Mouse (Mus musculus) retina, adult 2 months (tissue): ENCODE results near the gene Amt.
A peak's percentile ranks its signal among the peaks of the same experiment; 100 is the strongest.
"Not testable (repeated sequence)": the region's sequence is repeated elsewhere in the genome, so short reads cannot be mapped to it uniquely, and the experiment has no call there.

Experiments used
- DNase-seq: peaks from one replicate; pipeline ENCODE4 v3.0.0-alpha.2; 2012; ENCODE audit warnings: low read depth, low spot score

Amt gene

GRCm38 (mm10) chr9:108280071-108280828, 16.4 kb upstream of the Amt start:
- no peak for DNase-seq

DNA sequence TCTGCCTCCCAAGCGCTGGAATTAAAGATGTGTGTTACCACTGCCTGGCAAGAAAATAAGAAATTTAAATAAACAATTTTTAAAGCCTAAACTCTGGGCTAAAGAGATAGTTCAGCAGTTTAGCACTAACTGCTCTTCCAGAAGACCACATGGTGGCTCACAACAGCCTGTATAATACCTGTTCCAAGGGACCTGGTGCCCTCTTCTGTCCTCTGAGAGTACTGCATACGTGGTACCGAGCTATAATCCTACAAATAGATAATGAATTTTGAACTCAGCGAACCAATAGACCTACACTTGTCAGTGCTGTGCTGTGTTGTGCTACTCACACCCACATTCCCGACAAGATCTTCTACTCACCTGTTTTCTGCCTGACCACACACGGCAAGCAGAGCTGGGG, 12.2 kb upstream of the Amt start:
- peak; percentile 52 for DNase-seq

DNA sequence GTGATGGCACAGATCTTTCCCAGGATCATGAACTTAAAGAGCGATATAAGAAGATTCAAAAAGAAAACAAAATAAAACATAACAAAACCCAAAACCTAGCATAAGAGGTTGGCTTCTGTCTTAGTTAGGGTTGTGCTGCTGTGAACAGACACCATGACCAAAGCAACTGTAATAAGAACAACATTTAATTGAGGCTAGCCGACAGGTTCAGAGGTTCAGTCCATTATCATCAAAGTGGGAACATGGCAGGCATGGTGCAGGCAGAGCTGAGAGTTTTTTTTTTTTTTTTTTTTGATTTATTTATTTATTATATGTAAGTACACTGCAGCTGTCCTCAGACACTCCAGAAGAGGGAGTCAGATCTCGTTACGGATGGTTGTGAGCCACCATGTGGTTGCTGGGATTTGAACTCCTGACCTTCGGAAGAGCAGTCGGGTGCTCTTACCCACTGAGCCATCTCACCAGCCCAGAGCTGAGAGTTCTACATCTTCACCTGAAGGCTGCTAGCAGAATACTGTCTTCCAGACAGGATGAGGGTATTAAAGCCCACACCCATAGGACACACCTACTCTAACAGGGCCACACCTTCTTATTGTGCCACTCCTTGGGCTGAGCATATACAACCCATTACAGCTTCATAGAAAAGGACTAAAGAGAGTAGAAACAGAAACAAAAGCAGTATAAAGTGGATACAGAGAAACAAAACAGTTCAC, 9.0 kb upstream of the Amt start:
- not testable (repeated sequence) for DNase-seq

- DNase-seq, result no peak
Measured at GRCm38 (mm10) chr9:108289347-108289746, 7.3 kb upstream of the Amt start.

DNA sequence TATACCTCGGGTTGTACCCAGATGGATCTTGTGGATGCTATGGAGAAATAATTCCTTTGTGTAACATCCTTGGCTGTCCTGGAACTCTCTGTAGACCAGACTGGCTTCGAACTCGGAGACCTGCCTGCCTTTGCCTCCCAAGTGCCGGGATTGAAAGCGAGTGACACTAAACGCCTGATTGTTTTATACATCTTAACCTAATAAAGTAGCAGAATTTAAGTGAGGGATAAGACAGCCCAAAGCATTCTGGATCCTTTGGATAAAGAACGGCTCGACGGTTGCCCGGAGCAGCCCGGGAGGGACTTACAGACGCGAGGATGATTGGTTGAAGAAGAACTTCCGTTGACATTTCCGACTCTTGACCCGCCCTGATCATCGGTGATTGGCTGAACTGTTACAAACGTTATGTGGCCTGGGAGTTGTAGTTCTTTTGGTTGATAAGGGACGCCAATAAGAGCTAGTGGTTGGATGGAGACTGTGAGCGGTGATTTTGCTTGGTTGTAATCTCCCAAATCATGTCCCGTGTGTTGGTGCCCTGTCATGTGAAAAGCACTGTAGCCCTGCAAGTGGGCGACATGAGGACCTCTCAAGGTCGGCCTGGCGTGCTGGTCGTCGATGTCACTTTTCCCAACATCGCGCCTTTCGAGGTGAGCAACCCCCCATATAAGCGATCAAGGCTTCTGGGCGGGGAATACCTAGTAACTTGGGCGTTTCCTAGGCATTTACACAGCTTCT, 6.5 kb upstream of the Amt start, which contains the start of gene Nicn1:
Gene Nicn1, plus strand, starts transcription at position 414 of the 735 bp plus-strand sequence.
- DNase-seq, result peak; percentile 93

GRCm38 (mm10) chr9:108290773-108291172, 5.9 kb upstream of the Amt start:
- DNase-seq, result no peak

DNA sequence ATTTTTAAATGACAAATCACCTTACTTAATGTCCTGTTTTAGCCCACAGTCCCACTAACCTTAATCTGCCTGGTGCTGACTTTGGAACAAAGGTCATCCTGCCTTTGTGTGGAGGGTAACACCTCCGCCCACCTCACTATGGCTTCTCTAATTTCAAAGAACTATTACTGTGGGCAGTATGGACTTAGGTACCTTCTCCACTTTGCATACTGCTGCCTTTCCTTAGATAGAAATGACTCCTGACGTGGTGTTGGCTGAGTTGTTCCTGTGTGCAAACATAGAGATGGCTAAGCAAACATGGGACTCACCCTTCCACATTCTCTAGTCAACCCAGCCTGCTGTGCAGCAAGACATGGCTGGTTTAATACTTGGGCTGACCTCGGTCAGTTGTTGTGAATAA, 5.2 kb downstream of the Amt start:
- no peak for DNase-seq

DNA sequence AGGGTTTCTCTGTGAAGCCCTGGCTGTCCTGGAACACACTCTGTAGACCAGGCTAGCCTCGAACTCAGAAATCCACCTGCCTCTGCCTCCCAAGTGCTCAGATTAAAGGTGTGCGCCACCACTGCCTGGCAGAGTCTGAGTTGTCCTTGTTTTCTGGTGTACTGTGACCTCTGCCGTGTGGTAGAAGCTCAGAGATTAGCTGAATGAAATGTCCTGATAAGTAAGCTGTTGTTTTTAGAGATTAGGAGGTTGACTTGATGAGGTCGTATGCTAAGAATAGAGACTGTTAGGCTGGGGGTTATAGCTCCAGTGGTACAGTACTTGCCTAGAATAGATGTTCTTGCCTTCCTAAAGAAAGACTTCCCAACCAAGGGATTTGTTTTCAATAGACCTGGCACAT, 8.1 kb downstream of the Amt start:
- no peak for DNase-seq

GRCm38 (mm10) chr9:108305170-108305569, 8.5 kb downstream of the Amt start:
- no peak for DNase-seq

DNA sequence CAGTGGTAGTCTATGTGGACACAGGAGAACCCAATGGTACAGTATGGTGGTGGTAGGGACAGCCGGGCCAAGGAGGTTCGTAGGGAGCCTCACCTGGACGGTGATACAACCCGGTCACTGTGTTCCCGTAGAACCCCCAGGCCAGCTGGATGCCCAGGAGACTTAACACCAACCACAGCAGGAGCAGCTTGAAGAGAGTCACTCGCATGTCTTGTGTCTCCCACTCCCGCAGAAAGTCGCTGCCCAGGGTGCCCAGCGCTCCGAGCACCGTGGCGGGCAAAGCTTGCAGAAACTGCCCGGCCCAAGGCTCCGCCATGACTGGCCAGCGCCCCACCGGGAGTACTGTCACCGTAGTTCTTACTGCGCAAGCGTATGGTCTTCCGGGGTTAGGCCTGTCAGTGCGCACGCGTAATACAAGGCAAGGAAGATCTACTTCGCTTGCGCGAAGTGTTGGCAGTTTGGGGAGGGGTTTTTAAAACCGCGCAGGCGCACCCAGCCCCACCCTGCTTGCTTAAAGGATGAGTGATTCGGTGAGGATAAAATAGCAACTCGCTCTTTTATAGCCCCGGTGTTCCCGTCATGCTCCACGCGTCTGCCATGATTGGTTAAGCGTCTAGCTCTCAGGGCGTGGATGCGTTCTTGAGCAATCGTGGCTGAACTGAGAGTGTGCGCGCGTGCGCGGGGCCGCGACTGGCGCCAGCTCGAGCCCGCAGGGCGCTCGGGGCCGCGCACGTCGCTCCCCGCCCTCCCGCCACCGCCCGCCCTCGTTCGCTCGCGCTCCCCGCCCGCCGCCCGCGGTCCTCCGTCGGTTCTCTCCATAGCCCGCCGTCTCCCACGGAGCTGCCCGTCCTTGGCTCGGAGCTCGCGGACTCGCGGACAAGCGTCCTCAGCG, 9.2 kb downstream of the Amt start, which contains the start of the genes Rhoa and Tcta:
Gene Rhoa, plus strand, starts transcription at position 501 of the 892 bp plus-strand sequence.
Gene Tcta, minus strand, starts transcription at position 532 of the 892 bp plus-strand sequence.
- DNase-seq, result peak; percentile 99

- DNase-seq, result peak; percentile 32
Measured at GRCm38 (mm10) chr9:108306571-108306980, 9.9 kb downstream of the Amt start.

GRCm38 (mm10) chr9:108307021-108307807, 10.6 kb downstream of the Amt start:
- DNase-seq, result no peak

GRCm38 (mm10) chr9:108308141-108308540, 11.5 kb downstream of the Amt start:
- no peak for DNase-seq

- DNase-seq, result no peak
Measured at GRCm38 (mm10) chr9:108317572-108317971, 20.9 kb downstream of the Amt start.

- DNase-seq, result no peak
Measured at GRCm38 (mm10) chr9:108318462-108318861, 21.8 kb downstream of the Amt start.

DNA sequence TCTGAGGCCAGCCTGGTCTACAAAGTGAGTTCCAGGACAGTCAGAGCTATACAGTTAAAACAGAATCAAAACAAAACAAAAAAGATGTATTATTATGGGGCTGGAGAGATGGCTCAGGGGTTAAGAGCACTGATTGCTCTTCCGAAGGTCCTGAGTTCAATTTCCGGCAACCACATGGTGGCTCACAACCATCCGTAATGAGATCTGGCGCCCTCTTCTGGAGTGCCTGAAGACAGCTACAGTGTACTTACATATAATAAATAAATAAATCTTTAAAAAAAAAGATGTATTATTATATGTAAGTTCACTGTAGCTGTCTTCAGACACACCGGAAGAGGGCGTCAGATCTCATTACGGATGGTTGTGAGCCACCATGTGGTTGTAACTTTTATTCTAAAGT, 25.4 kb downstream of the Amt start:
- DNase-seq, result not testable (repeated sequence)

DNA sequence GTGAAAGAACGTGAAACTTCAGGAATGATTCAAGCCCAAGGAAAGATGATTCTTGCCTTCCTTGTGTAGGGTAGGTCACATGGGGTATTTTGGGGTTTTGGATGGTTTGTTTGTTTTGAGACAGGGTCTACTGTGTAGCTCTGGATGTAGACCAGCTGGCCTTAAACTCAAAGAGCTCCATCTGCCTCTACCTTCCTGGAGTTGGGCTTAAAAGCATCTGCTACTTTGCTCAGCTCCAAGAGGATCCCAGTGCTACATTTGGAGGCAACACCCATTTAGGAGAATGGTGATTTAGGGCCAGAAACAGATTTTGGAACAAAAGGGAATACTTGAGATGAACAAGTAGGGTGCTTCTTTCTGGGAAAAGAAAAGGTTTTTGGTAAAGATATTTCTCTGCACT, 28.1 kb downstream of the Amt start:
- no peak for DNase-seq

GRCm38 (mm10) chr9:108325811-108326210, 29.2 kb downstream of the Amt start:
- DNase-seq, result no peak

GRCm38 (mm10) chr9:108337848-108338550, 41.3 kb downstream of the Amt start:
- no peak for DNase-seq

DNA sequence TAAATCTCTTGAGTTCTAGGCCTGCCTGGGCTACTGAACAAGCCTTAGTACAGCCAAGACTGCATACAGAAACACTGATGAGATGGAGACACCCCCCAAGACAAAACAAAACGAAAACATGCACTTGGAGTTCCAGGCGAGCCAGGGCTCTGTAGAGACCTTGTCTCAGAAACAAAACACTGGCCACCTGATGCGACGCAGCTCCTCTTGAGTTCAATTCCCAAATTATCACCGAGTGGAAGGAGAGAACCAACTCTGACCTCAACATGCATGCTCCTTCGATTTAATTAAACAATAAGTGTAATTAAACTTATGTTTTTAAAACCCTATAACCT, 41.9 kb downstream of the Amt start:
- no peak for DNase-seq
